Mouse (Mus musculus): ENCODE results near the gene Galr2. TPM values are rescaled to one million over a fixed set of nuclear protein-coding genes. Genes with fewer than 3 reads are reported as not detected.
A peak's percentile ranks its signal among the peaks of the same experiment; 100 is the strongest.

Galr2 gene
- polyA plus RNA-seq, 1 experiment: 0.18 TPM

DNA sequence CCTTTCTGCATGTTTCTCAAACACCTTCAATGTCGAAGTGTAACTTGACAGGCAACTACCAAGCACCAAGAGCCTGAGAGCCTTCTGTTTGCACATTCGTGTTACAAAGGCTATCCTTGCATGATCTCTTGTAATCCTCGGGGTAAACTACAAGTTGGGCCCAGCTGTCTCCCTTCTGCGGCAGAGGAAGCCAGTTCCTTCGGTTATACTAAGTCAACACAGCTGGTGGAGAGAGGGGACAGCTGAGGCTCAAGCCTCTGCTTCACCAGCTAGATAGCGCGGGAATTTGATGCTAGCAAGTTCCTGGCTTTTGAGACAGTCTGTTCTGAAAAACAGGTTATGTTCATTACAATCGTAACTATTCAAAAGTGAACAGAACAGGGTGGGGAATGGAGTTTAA is 31.6 kb downstream of the Galr2 start:
- TF ChIP-seq CTCF (IDR thresholded peaks at IDR 0.05; ENCODE audit: insufficient read depth, low read length) (no peak), POLR2A (IDR thresholded peaks at IDR 0.05; ENCODE audit: borderline replicate concordance, extremely low read depth, low read depth, low read length) (no peak)
- Histone ChIP-seq H3K4me3 (replicated peaks; ENCODE audit: extremely low read depth, low read depth, low read length) (no peak overlapping the region), H3K4me1 (ENCODE audit: control insufficient read depth, insufficient read depth, low read length) (no peaks in the 10 kb centered on the region)
- WGBS: 37% methylated on average over 8 of the region's 8 CpGs
- DNase-seq: no peak

DNA sequence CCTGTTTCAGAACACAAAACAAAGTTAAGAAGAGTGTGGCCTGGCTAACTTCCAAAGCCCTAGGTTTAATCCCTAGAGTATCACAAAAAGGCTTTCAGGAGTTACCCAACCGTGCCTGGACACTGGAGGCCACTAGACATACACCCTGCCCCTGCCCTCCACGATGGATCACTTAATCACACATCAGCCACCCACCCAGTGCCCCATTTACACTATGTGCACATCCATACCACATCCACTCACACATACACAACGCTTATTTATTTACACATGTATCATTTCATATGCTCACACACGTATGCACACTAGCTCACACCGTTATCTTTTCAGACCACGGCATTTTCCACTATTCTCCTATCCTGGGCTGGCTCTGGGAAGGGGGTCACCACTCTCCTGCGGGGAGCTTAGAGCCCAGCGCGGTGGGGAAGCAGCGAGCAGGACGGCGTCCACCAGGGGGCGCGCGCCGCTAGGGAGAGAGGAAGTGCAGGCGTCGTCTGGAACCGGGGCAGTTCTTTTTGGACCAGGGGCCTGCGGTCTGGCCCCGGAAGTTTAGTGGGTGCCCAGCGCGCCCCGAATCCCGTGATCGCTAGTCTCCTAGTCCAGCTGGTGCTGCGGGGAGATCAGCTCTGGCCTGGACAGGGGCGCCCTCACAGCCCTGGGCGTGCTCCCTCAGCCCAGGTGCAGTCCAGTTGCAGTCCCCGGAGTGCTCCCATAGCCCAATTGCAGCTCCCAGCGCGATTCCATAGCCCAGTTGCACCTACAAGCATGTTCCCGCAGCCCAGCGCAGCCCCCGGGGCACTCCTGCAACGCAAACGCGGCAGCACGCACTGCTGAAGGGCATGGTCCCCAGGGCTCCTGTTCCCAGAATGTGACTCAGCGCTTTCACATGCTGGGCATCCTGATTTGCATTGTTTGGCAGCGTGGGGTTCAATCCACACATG is 38.2 kb downstream of the Galr2 start:
- DNase-seq: peak; percentile 91
- Histone ChIP-seq H3K4me3 (replicated peaks; ENCODE audit: extremely low read depth, low read depth, low read length) (peak overlapping the region; percentile 53), H3K4me1 (ENCODE audit: control insufficient read depth, insufficient read depth, low read length) (0 out of 2 replicates have a peak, but pooled peaks cover 3% of the 10 kb centered on the region)
- WGBS: 2% methylated on average over 41 of the region's 41 CpGs
- TF ChIP-seq POLR2A (IDR thresholded peaks at IDR 0.05; ENCODE audit: borderline replicate concordance, extremely low read depth, low read depth, low read length): 0 out of 2 replicates have a peak, but pooled peaks have one; percentile 11
- TF ChIP-seq CTCF (IDR thresholded peaks at IDR 0.05; ENCODE audit: insufficient read depth, low read length): peak; percentile 68

GRCm38 (mm10) chr11:116326963-116327603 is 46.3 kb downstream of the Galr2 start:
- Histone ChIP-seq H3K4me3 (replicated peaks; ENCODE audit: extremely low read depth, low read depth, low read length) (no peak overlapping the region), H3K4me1 (ENCODE audit: control insufficient read depth, insufficient read depth, low read length) (no peaks in the 10 kb centered on the region)
- DNase-seq: no peak
- 68% methylated on average over 7 of the region's 7 CpGs for WGBS
- no peak for TF ChIP-seq POLR2A (IDR thresholded peaks at IDR 0.05; ENCODE audit: borderline replicate concordance, extremely low read depth, low read depth, low read length)
- TF ChIP-seq CTCF (IDR thresholded peaks at IDR 0.05; ENCODE audit: insufficient read depth, low read length): no peak

DNA sequence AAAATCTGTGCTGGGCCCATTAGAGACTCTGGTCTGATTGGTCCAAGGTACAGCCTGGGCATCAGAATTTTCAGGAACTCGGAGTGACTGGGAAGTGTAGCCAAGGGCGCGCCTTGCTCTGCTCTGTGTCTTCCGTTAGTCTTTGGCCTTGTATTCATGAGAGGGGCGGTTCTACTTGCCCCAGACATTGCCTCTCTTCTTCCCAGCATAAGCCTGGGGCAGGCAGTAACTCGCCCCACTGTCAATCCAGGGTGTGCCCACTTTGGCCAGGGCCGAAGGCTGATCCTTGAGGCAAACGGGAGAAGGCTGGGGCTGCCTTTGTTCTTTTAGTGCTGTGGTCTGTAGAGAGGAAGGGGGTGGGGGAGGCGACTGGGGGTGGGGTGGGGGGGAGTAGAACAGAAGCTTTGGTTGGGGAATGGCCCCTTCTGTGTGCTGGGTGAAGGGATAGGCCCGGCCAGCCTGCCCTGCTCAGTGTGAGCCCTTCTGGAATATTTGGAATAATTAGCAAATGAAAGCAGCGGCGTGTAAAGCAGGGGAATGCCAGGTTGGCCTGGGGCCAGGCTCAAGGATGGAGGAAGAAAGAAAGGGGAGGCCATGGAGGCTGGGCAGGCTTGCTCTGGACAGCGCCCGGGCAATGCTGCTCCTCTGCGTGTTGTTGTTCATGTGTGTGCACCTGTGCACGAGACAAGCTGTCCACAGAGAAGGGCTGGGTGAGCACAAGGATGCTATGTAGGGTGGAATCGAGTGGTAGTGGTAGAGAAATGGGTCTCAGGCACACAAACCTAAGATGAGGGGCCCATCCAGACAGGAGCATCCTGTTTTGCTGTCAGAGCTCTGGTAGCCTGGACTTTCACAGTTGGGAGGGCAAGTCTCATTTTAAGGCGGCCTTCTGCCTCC is 48.8 kb downstream of the Galr2 start:
- WGBS: 47% methylated on average over 18 of the region's 18 CpGs
- Histone ChIP-seq H3K4me1 (ENCODE audit: control insufficient read depth, insufficient read depth, low read length) (no peaks in the 10 kb centered on the region), H3K4me3 (replicated peaks; ENCODE audit: extremely low read depth, low read depth, low read length) (no peak overlapping the region)
- TF ChIP-seq POLR2A (IDR thresholded peaks at IDR 0.05; ENCODE audit: borderline replicate concordance, extremely low read depth, low read depth, low read length) (no peak), CTCF (IDR thresholded peaks at IDR 0.05; ENCODE audit: insufficient read depth, low read length) (no peak)
- DNase-seq: peak; percentile 29

GRCm38 (mm10) chr11:116330211-116330518 is 49.4 kb downstream of the Galr2 start:
- no peak overlapping the region for H3K4me3 ChIP-seq (replicated peaks; ENCODE audit: extremely low read depth, low read depth, low read length)
- TF ChIP-seq CTCF (IDR thresholded peaks at IDR 0.05; ENCODE audit: insufficient read depth, low read length) (no peak), POLR2A (IDR thresholded peaks at IDR 0.05; ENCODE audit: borderline replicate concordance, extremely low read depth, low read depth, low read length) (no peak)
- peaks cover 3% of the 10 kb centered on the region; the same call in 1 of the 2 replicates for H3K4me1 ChIP-seq (ENCODE audit: control insufficient read depth, insufficient read depth, low read length)
- DNase-seq: no peak
- WGBS: 71% methylated on average over 7 of the region's 7 CpGs

DNA sequence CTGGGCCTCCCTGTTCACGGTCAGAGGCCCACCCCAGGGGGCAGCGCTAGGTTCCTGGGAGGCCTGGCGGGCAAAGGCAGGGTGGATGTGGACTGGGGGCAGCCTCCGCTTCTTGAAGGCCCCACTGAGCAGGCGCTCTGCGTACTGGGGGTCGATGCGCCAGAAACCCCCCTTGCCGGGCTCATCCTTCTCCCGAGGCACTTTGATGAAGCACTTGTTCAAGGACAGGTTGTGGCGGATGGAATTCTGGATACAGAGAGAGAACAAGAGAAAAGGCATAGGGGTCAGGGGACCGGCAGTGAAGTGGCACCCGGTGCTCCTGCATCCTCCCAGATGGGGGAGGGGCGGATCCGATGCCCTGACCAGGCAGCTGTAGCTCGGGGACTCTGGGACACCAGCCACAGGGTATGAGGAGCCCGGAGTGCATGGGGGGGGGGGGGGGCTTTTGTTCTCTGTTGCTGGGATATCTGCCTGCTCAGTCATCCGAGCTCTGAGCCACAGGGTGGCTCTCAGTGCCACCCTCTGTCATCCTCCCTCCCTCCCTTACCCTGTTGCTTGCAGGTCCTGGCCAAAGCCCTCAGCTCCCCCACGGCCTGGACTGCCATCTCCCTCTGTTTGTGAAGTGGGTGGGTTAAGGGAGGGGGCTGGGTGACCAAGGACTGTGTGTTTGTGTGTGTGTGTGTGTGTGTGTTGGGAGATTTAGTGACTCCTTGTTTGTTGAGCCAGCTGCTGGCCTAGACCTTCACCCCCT is 51.7 kb downstream of the Galr2 start:
- H3K4me1 ChIP-seq (ENCODE audit: control insufficient read depth, insufficient read depth, low read length): peaks cover 3% of the 10 kb centered on the region
- no peak overlapping the region for H3K4me3 ChIP-seq (replicated peaks; ENCODE audit: extremely low read depth, low read depth, low read length)
- DNase-seq: no peak
- 62% methylated on average over 18 of the region's 19 CpGs for WGBS
- no peak for TF ChIP-seq CTCF (IDR thresholded peaks at IDR 0.05; ENCODE audit: insufficient read depth, low read length)
- no peak for TF ChIP-seq POLR2A (IDR thresholded peaks at IDR 0.05; ENCODE audit: borderline replicate concordance, extremely low read depth, low read depth, low read length)

GRCm38 (mm10) chr11:116332983-116333270 is 52.2 kb downstream of the Galr2 start:
- no peak for DNase-seq
- Histone ChIP-seq H3K4me3 (replicated peaks; ENCODE audit: extremely low read depth, low read depth, low read length) (no peak overlapping the region), H3K4me1 (ENCODE audit: control insufficient read depth, insufficient read depth, low read length) (peaks cover 3% of the 10 kb centered on the region)
- TF ChIP-seq POLR2A (IDR thresholded peaks at IDR 0.05; ENCODE audit: borderline replicate concordance, extremely low read depth, low read depth, low read length): no peak
- no peak for TF ChIP-seq CTCF (IDR thresholded peaks at IDR 0.05; ENCODE audit: insufficient read depth, low read length)
- WGBS: 95% methylated on average over 3 of the region's 3 CpGs

Other genes with a start within 250 kb of the Galr2 start
- gene Unc13d, start 203.0 kb upstream of the Galr2 start, polyA plus RNA-seq (2012; rRNA removed): 51.6 and 56.4 TPM in 2 replicates
- 257 and 267 TPM in 2 replicates for gene Wbp2, start 193.9 kb upstream of the Galr2 start, polyA plus RNA-seq (2012; rRNA removed)
- gene Trim47, start 153.7 kb upstream of the Galr2 start, polyA plus RNA-seq (2012; rRNA removed): 44.6 and 55.5 TPM in 2 replicates
- 17.3 and 21.4 TPM in 2 replicates for gene Trim65, start 149.8 kb upstream of the Galr2 start, polyA plus RNA-seq (2012; rRNA removed)
- gene Mrpl38, start 142.1 kb upstream of the Galr2 start, polyA plus RNA-seq (2012; rRNA removed): 32.9 and 41.3 TPM in 2 replicates
- 26.5 and 35.5 TPM in 2 replicates for gene Fbf1, start 112.8 kb upstream of the Galr2 start, polyA plus RNA-seq (2012; rRNA removed)
- gene Ten1, start 82.1 kb upstream of the Galr2 start, polyA plus RNA-seq (2012; rRNA removed): 26.9 and 29.3 TPM in 2 replicates
- gene Acox1, start 81.9 kb upstream of the Galr2 start, polyA plus RNA-seq (2012; rRNA removed): 45.6 and 67.9 TPM in 2 replicates
- gene Evpl, start 42.9 kb upstream of the Galr2 start, polyA plus RNA-seq (2012; rRNA removed): 3.6 and 16.8 TPM in 2 replicates
- gene Srp68, start 6.7 kb upstream of the Galr2 start, polyA plus RNA-seq (2012; rRNA removed): 29.7 and 42.9 TPM in 2 replicates
- gene Exoc7, start 26.3 kb downstream of the Galr2 start, polyA plus RNA-seq (2012; rRNA removed): 29.9 and 33.2 TPM in 2 replicates
- 78.4 and 114 TPM in 2 replicates for gene Foxj1, start 54.5 kb downstream of the Galr2 start, polyA plus RNA-seq (2012; rRNA removed)
- gene Rnf157, start 132.1 kb downstream of the Galr2 start, polyA plus RNA-seq (2012; rRNA removed): 3.0 and 3.6 TPM in 2 replicates
- gene Ubald2, start 153.2 kb downstream of the Galr2 start, polyA plus RNA-seq (2012; rRNA removed): 159 and 160 TPM in 2 replicates
- 0.11 and 0.18 TPM in 2 replicates for gene Qrich2, start 185.3 kb downstream of the Galr2 start, polyA plus RNA-seq (2012; rRNA removed)
- gene Prpsap1, start 213.3 kb downstream of the Galr2 start, polyA plus RNA-seq (2012; rRNA removed): 82.4 and 92.0 TPM in 2 replicates
- gene Sphk1, start 250.0 kb downstream of the Galr2 start, polyA plus RNA-seq (2012; rRNA removed): 41.8 and 45.8 TPM in 2 replicates